Mouse (Mus musculus): ENCODE measurements around the gene Htr1b. TPM values are rescaled to one million over a fixed set of nuclear protein-coding genes. Genes with fewer than 3 reads are reported as not detected.
A peak's percentile ranks its signal among the peaks of the same experiment; 100 is the strongest.

The Htr1b gene
- polyA plus RNA-seq, 1 experiment from 2014 or later, result 0.27 TPM

- 34% methylated on average over 9 of the region's 9 CpGs for WGBS
- ATAC-seq (ENCODE audit: insufficient number of reproducible peaks, low FRiP score, low TSS enrichment, low read depth) (peak; percentile 82; the same call in 1 of the 2 replicates), DNase-seq (ENCODE audit: low spot score) (peak; percentile 85)
- no peak overlapping the region for H3K9ac ChIP-seq (ENCODE audit: low read length)
- H3K27ac ChIP-seq (replicated peaks; ENCODE audit: low read depth, low read length), result no peak overlapping the region
- no peak overlapping the region for H3K4me2 ChIP-seq (ENCODE audit: low read depth, severe bottlenecking)
- no peak overlapping the region for H3K4me3 ChIP-seq (ENCODE audit: low read depth, low read length)
- H3K36me3 ChIP-seq (ENCODE audit: control insufficient read depth, insufficient read depth, low read length), result no peaks in the 10 kb centered on the region
- H3K4me1 ChIP-seq (ENCODE audit: control insufficient read depth, insufficient read depth, low read length), result no peaks in the 10 kb centered on the region
- peaks cover 13% of the 10 kb centered on the region for H3K27me3 ChIP-seq (ENCODE audit: control insufficient read depth, insufficient read depth, low read length)
- H3K9me3 ChIP-seq (ENCODE audit: control insufficient read depth, low read length), result no peaks in the 10 kb centered on the region; the same call in 1 of the 2 replicates
Observed at GRCm38 (mm10) chr9:81626899-81627606, 6.6 kb downstream of the Htr1b start.

DNA sequence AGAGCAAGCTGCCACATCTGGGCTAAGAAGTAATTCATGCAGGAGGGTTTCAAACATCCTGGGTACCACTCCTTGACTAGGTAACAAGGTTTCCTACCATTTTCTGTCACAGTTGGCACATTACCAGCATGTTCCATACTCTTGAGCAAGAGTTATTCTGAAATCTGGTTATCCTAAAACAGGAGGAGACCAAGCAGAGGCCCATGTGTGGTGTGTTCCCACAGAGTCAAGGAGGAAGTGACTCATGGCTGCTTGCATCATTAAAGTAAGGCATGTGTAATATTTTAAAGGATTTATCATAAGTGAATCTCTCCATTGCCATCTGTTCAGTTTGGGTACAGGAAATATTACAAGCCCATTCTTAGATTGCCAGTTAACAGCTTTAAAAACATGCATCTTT lies 7.7 kb downstream of the Htr1b start:
- H3K4me3 ChIP-seq (ENCODE audit: low read depth, low read length), result no peak overlapping the region
- H3K27me3 ChIP-seq (ENCODE audit: control insufficient read depth, insufficient read depth, low read length), result peaks cover 2% of the 10 kb centered on the region
- H3K4me1 ChIP-seq (ENCODE audit: control insufficient read depth, insufficient read depth, low read length), result no peaks in the 10 kb centered on the region
- H3K36me3 ChIP-seq (ENCODE audit: control insufficient read depth, insufficient read depth, low read length), result no peaks in the 10 kb centered on the region
- no peak for DNase-seq (ENCODE audit: low spot score)
- no peak overlapping the region for H3K27ac ChIP-seq (replicated peaks; ENCODE audit: low read depth, low read length)
- H3K9me3 ChIP-seq (ENCODE audit: control insufficient read depth, low read length), result no peaks in the 10 kb centered on the region
- no peak for ATAC-seq (ENCODE audit: insufficient number of reproducible peaks, low FRiP score, low TSS enrichment, low read depth)
- H3K9ac ChIP-seq (ENCODE audit: low read length), result no peak overlapping the region
- no peak overlapping the region for H3K4me2 ChIP-seq (ENCODE audit: low read depth, severe bottlenecking)

DNA sequence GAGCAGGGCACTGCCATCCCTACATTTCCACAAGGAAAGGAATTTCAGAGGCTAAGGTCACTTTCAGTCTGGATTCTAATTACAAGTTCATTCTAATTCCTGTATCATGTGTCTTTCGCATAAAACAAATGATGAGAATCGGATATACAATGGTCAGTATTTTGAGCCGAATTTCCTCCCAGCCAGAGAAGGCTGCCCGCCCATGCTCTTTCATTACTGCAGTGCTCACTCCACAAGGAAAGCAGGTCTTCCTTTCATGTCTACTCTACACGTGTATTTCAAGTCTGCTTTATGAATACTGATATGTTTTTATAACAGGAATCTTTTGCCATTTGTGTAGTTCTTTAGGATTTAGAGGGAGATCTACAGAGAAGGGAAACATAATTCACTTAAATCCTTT lies 10.8 kb downstream of the Htr1b start:
- H3K4me1 ChIP-seq (ENCODE audit: control insufficient read depth, insufficient read depth, low read length), result no peaks in the 10 kb centered on the region
- no peak overlapping the region for H3K4me2 ChIP-seq (ENCODE audit: low read depth, severe bottlenecking)
- no peaks in the 10 kb centered on the region for H3K9me3 ChIP-seq (ENCODE audit: control insufficient read depth, low read length)
- ATAC-seq (ENCODE audit: insufficient number of reproducible peaks, low FRiP score, low TSS enrichment, low read depth) (no peak), DNase-seq (ENCODE audit: low spot score) (no peak)
- H3K4me3 ChIP-seq (ENCODE audit: low read depth, low read length), result no peak overlapping the region
- WGBS, result 66% methylated on average over 5 of the region's 5 CpGs
- no peak overlapping the region for H3K27ac ChIP-seq (replicated peaks; ENCODE audit: low read depth, low read length)
- H3K36me3 ChIP-seq (ENCODE audit: control insufficient read depth, insufficient read depth, low read length), result no peaks in the 10 kb centered on the region
- H3K9ac ChIP-seq (ENCODE audit: low read length), result no peak overlapping the region
- H3K27me3 ChIP-seq (ENCODE audit: control insufficient read depth, insufficient read depth, low read length), result no peaks in the 10 kb centered on the region

DNA sequence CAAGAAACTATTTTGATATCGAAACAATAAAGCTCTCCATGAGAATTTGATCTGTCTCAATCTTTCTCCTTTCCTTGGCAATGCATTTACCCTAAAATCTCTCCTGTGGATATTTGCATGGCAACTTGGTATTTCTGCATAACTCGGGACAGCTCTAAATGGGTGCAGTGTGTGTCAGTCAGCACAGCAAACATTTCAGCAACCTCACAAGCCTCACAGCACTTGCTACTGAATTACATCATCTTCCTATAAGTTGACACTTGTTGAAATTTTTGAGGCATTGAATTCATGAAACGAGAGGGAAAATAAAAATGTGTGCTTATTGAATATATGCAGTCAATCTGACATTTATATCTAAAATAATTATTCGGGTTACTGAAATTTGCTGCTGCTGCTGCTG lies 22.6 kb downstream of the Htr1b start:
- ATAC-seq (ENCODE audit: insufficient number of reproducible peaks, low FRiP score, low TSS enrichment, low read depth), result no peak
- Histone ChIP-seq H3K27ac (replicated peaks; ENCODE audit: low read depth, low read length) (no peak overlapping the region), H3K4me1 (ENCODE audit: control insufficient read depth, insufficient read depth, low read length) (no peaks in the 10 kb centered on the region), H3K27me3 (ENCODE audit: control insufficient read depth, insufficient read depth, low read length) (no peaks in the 10 kb centered on the region), H3K4me3 (ENCODE audit: low read depth, low read length) (no peak overlapping the region), H3K9ac (ENCODE audit: low read length) (no peak overlapping the region), H3K36me3 (ENCODE audit: control insufficient read depth, insufficient read depth, low read length) (no peaks in the 10 kb centered on the region), H3K9me3 (ENCODE audit: control insufficient read depth, low read length) (no peaks in the 10 kb centered on the region), H3K4me2 (ENCODE audit: low read depth, severe bottlenecking) (no peak overlapping the region)
- 86% methylated on average over 4 of the region's 4 CpGs for WGBS
- no peak for DNase-seq (ENCODE audit: low spot score)

Other genes starting within 250 kb of the Htr1b start
- gene Mei4, start 229.8 kb upstream of the Htr1b start, polyA plus RNA-seq (2014; fragmentation: Nextera tagmentation; extraction: Ambion mirVana), result 0.54 and 0.67 TPM in 2 replicates

All from limb, embryonic 11.5 days (tissue).